Mouse (Mus musculus) spleen, adult 2 months (tissue): ENCODE results near the gene Adamts13.

Experiments
- CTCF ChIP-seq: fragments of 200-500 bp; IDR thresholded peaks from 2 replicates; pipeline ENCODE4 v1.5.1; 2011; ENCODE audit warnings: mild to moderate bottlenecking, inconsistent platforms; ENCODE audit not compliant: insufficient read depth, insufficient read length, insufficient replicate concordance; ENCODE audit errors: extremely low read depth
- POLR2A ChIP-seq: fragments of 200-500 bp; IDR thresholded peaks from 2 replicates; pipeline ENCODE4 v1.6.1; 2011; ENCODE audit warnings: low read depth, low read length, inconsistent platforms

DNA sequence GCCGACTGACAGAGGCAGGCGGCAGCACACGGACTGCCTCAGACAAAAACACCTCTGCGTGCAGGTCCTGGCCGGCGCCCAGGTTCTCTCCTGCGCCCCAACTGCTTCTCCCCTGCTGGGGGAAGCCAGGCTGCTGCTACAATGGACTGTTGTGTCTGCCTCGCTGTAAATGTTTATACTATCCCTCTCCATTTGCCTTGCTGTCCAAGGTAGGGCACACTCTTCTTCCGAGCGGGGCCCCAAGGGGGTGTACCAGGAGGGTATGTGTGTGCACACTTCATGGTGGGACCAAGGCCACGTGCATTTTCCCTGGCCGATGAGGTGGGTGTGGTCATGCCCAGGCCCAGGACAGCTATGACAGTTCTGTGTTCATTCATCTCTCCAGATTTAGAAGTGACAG is 85.5 kb downstream of the Adamts13 start:
- TF ChIP-seq CTCF (no peak), POLR2A (no peak)
